ENCODE assay signal across 10 mouse cellular contexts in genomic region chr2:120244679-120245420, GRCm38 (mm10). TPM values are rescaled to one million over a fixed set of nuclear protein-coding genes. Genes with fewer than 3 reads are reported as not detected.
DNase-seq lines count a peak whose midpoint lies in the region; ATAC-seq lines count a peak whose summit lies in the region.
"Had no signal": no experiment of that assay in that cellular context is flagged by ENCODE, and none has a peak within 500 bp of the region (broad histone marks: within the 10 kb centered on the region; RNA-seq: fewer than 3 reads in every experiment).

TSS of gene Pla2g4e (minus strand) at chr2:120245335.

- no peaks in the 10 kb centered on the region for H3K9me3 ChIP-seq in forebrain, embryonic 15.5 days
- H3K9me3 ChIP-seq in hindbrain, embryonic 11.5 days (ENCODE audit: control insufficient read depth, low read length): no peaks in the 10 kb centered on the region
- H3K9me3 ChIP-seq in liver, embryonic 11.5 days (ENCODE audit: control insufficient read depth, low read length): no peaks in the 10 kb centered on the region

- peak within 1 kb of the TSS; percentile 53 for H3K9ac ChIP-seq in forebrain, embryonic 15.5 days (replicated peaks)
- peak within 1 kb of the TSS; percentile 48 for H3K9ac ChIP-seq in hindbrain, embryonic 11.5 days (ENCODE audit: low read depth, low read length)
- no peak within 1 kb of the TSS for H3K9ac ChIP-seq in liver, embryonic 11.5 days (ENCODE audit: low read depth, low read length)

- peak; percentile 85 for DNase-seq in heart, adult 11 months
- no peak for DNase-seq in heart, adult 9 months (ENCODE audit: low spot score in 2 of 2)
- DNase-seq in cerebellum, adult 18-20 months: peak; percentile 59 to 60
- peak; percentile 62 for DNase-seq in hindbrain, embryonic 11.5 days (ENCODE audit: low spot score)
- DNase-seq in liver, embryonic 11.5 days (ENCODE audit: low spot score): no peak
- peak; percentile 64 for DNase-seq in right cerebral cortex, postnatal 14 days
- no peak for DNase-seq in yolk sac, embryonic 10.5 days (ENCODE audit: low spot score)

- peak within 1 kb of the TSS; percentile 54 for H3K4me2 ChIP-seq in forebrain, embryonic 15.5 days (replicated peaks)
- H3K4me2 ChIP-seq in hindbrain, embryonic 11.5 days (replicated peaks; ENCODE audit: low read depth, low read length): peak within 1 kb of the TSS; percentile 64
- H3K4me2 ChIP-seq in liver, embryonic 11.5 days: peak within 1 kb of the TSS; percentile 66

- peak within 1 kb of the TSS; percentile 65 for H3K27ac ChIP-seq in forebrain, embryonic 15.5 days (replicated peaks)
- no peak within 1 kb of the TSS for H3K27ac ChIP-seq in hindbrain, embryonic 11.5 days (ENCODE audit: low read depth, low read length)
- H3K27ac ChIP-seq in liver, embryonic 11.5 days (ENCODE audit: low read depth, low read length): no peak within 1 kb of the TSS

- peak within 1 kb of the TSS; percentile 43 for H3K4me3 ChIP-seq in forebrain, embryonic 15.5 days
- peak within 1 kb of the TSS; percentile 38 for H3K4me3 ChIP-seq in hindbrain, embryonic 11.5 days (ENCODE audit: low read depth, low read length)
- peak within 1 kb of the TSS; percentile 34; the same call in 1 of the 2 replicates for H3K4me3 ChIP-seq in liver, embryonic 11.5 days (ENCODE audit: low read depth, low read length)
- H3K4me3 ChIP-seq: erythroblast, embryonic 14.5 days had no signal

- peaks cover 8% of the 10 kb centered on the region; the same call in 1 of the 2 replicates for H3K4me1 ChIP-seq in forebrain, embryonic 15.5 days
- H3K4me1 ChIP-seq in hindbrain, embryonic 11.5 days (replicated peaks; ENCODE audit: control insufficient read depth, insufficient read depth, low read length): no peaks in the 10 kb centered on the region
- 0 out of 2 replicates have a peak, but pooled peaks cover 2% of the 10 kb centered on the region for H3K4me1 ChIP-seq in liver, embryonic 11.5 days (replicated peaks; ENCODE audit: control insufficient read depth, insufficient read depth, low read length)

- peak; percentile 88 for ATAC-seq in forebrain, embryonic 15.5 days (replicated peaks)
- no peak for ATAC-seq in hindbrain, embryonic 11.5 days (ENCODE audit: low FRiP score)
- no peak for ATAC-seq in liver, embryonic 11.5 days (replicated peaks; ENCODE audit: low FRiP score)

- 4% methylated on average over 27 of the region's 27 CpGs for WGBS in forebrain, embryonic 15.5 days
- WGBS in hindbrain, embryonic 11.5 days: 5% methylated on average over 27 of the region's 27 CpGs
- WGBS in liver, embryonic 11.5 days: 7% methylated on average over 27 of the region's 27 CpGs

- H3K27me3 ChIP-seq in forebrain, embryonic 15.5 days: no peaks in the 10 kb centered on the region; the same call in 1 of the 2 replicates
- H3K27me3 ChIP-seq in hindbrain, embryonic 11.5 days (ENCODE audit: control insufficient read depth, insufficient read depth, low read length): no peaks in the 10 kb centered on the region; the same call in 1 of the 2 replicates
- H3K27me3 ChIP-seq in liver, embryonic 11.5 days (replicated peaks; ENCODE audit: control insufficient read depth, insufficient read depth, low read length): peaks cover 38% of the 10 kb centered on the region

- H3K36me3 ChIP-seq in forebrain, embryonic 15.5 days: no peaks in the 10 kb centered on the region
- H3K36me3 ChIP-seq in hindbrain, embryonic 11.5 days (ENCODE audit: control insufficient read depth, insufficient read depth, low read length): no peaks in the 10 kb centered on the region
- H3K36me3 ChIP-seq in liver, embryonic 11.5 days (ENCODE audit: control insufficient read depth, insufficient read depth, low read length): no peaks in the 10 kb centered on the region

RNA-seq across cellular contexts. Expression of gene Pla2g4e, which starts in this region (rescaled TPM):
- polyA plus RNA-seq in forebrain, embryonic 15.5 days (2015; fragmentation: Nextera tagmentation; extraction: Ambion mirVana): 1.7 and 1.8 TPM in 2 replicates
- 0.11 and 0.31 TPM in 2 replicates for polyA plus RNA-seq in hindbrain, embryonic 11.5 days (2014; fragmentation: Nextera tagmentation; extraction: Ambion mirVana)
- not detected in 2 replicates for polyA plus RNA-seq in liver, embryonic 11.5 days (2014; fragmentation: Nextera tagmentation; extraction: Ambion mirVana)
- polyA plus RNA-seq: erythroblast, embryonic 14.5 days; spleen, adult 2 months had no signal

Comparison
In these comparisons a context has a peak if more than half of its experiments do, and no peak if none do; other contexts are left out.
1. DNase-seq: peak in heart, adult 11 months (single experiment), cerebellum, adult 18-20 months (2 of 2) and right cerebral cortex, postnatal 14 days (single experiment); none in heart, adult 9 months (0 of 2), liver, embryonic 11.5 days (single experiment) and yolk sac, embryonic 10.5 days (single experiment).
2. Peak in DNase-seq, H3K4me3 ChIP-seq, H3K9ac ChIP-seq and H3K4me2 ChIP-seq in hindbrain, embryonic 11.5 days; RNA of the gene not detected or under 1 TPM.
3. Peak in every context shown above with its lines, with median percentiles within 50 percentile points of each other: H3K4me2 ChIP-seq and H3K4me3 ChIP-seq.